Mouse (Mus musculus): ENCODE measurements around the gene Liph.
"Not testable (repeated sequence)": the region's sequence is repeated elsewhere in the genome, so short reads cannot be mapped to it uniquely, and the experiment has no call there.

Gene Liph

GRCm38 (mm10) chr16:21976203-21976602 lies 19.3 kb downstream of the Liph start:
- peak; percentile 22 for DNase-seq (ENCODE audit: low read depth, low spot score)

GRCm38 (mm10) chr16:21971446-21971845 lies 24.0 kb downstream of the Liph start:
- DNase-seq (ENCODE audit: low read depth, low spot score), result no peak

- no peak for DNase-seq (ENCODE audit: low read depth, low spot score)
Observed at GRCm38 (mm10) chr16:21970536-21970935, 24.9 kb downstream of the Liph start.

GRCm38 (mm10) chr16:21969874-21970273 lies 25.6 kb downstream of the Liph start:
- DNase-seq (ENCODE audit: low read depth, low spot score), result no peak

GRCm38 (mm10) chr16:21965576-21965975 lies 29.9 kb downstream of the Liph start:
- no peak for DNase-seq (ENCODE audit: low read depth, low spot score)

- no peak for DNase-seq (ENCODE audit: low read depth, low spot score)
Observed at GRCm38 (mm10) chr16:21955591-21955990, 39.9 kb downstream of the Liph start.

- DNase-seq (ENCODE audit: low read depth, low spot score), result peak; percentile 86
Observed at GRCm38 (mm10) chr16:21946761-21947715, 48.4 kb downstream of the Liph start, which contains the start of gene Tmem41a. Gene Tmem41a (minus strand): TSS chr16:21947552.

GRCm38 (mm10) chr16:21928471-21928870 lies 67.0 kb downstream of the Liph start:
- DNase-seq (ENCODE audit: low read depth, low spot score), result peak; percentile 34

- no peak for DNase-seq (ENCODE audit: low read depth, low spot score)
Observed at GRCm38 (mm10) chr16:21916681-21917080, 78.8 kb downstream of the Liph start.

- no peak for DNase-seq (ENCODE audit: low read depth, low spot score)
Observed at GRCm38 (mm10) chr16:21913347-21913746, 82.1 kb downstream of the Liph start.

GRCm38 (mm10) chr16:21908906-21909305 lies 86.6 kb downstream of the Liph start:
- DNase-seq (ENCODE audit: low read depth, low spot score), result not testable (repeated sequence)

GRCm38 (mm10) chr16:21906902-21907301 lies 88.6 kb downstream of the Liph start:
- DNase-seq (ENCODE audit: low read depth, low spot score), result no peak

GRCm38 (mm10) chr16:21905996-21906395 lies 89.5 kb downstream of the Liph start:
- no peak for DNase-seq (ENCODE audit: low read depth, low spot score)

GRCm38 (mm10) chr16:21904636-21905035 lies 90.8 kb downstream of the Liph start:
- DNase-seq (ENCODE audit: low read depth, low spot score), result no peak

Measured in mesoderm, embryonic 11.5 days (tissue).